Mouse (Mus musculus) spleen, postnatal 10 days (tissue): ENCODE data around the gene Adamts12.

ENCODE experiments used
- DNase-seq, 2 experiments: peaks; one replicate each; pipeline ENCODE4 v3.0.0; 2021 to 2022; ENCODE audit warnings: low spot score in 2 of 2

The Adamts12 gene

DNA sequence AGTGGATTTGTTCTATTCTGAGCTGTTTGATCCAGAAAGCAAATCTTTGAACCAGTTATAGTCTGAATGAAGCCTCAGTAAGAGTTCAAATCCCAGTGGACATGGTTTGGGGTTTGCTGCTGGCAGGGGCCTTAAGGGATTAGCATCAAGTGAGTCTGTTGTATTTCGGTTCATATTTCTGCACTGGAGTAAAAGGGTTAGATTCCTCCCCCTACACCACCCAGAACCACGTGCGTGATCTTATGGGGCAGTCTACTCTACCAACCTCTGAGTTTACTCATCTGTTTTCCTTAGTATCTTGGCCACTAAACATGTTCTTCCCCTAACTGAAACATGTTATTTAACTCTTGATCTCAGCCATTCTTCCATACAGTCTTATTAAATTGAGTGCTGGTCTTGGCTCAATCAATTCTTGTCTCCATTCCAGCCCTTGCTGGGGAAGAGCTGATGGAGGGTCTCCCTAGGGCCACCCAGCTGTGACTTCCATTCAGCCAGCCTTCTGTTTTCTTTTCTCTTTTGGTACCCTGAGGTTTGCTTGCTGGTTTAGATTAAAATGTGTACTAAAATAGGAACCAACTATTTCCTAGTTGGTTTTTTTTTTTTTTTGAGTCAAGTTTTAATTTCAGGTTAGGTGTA, 11.3 kb downstream of the Adamts12 start:
- no peak for DNase-seq

DNA sequence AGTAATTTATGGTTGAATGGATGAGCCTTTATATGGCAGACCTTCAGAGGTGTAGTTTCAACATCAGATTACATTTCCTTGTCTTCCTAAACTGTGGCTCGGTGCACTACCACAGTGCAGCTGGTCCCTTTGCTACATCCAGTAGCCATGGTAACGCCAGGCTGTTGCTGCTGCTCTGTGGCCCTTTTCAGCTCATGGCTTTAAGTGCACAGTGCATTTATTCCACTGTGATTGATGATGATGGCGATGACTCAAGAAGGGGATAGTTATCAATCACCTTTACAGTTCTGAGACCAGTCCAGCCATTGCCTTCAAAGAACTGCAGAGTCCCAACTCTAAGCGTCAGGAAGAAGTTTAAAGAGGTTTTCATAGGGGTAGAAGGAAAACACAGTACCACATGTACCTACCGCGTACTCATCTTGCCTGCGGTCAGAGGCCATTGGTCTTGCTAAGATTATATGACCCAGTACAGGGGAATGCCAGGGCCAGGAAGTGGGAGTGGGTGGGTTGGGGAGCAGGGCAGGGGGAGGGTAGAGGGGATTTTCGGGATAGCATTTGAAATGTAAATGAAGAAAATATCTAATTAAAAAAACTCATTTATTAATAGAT, 18.5 kb downstream of the Adamts12 start:
- no peak for DNase-seq

DNA sequence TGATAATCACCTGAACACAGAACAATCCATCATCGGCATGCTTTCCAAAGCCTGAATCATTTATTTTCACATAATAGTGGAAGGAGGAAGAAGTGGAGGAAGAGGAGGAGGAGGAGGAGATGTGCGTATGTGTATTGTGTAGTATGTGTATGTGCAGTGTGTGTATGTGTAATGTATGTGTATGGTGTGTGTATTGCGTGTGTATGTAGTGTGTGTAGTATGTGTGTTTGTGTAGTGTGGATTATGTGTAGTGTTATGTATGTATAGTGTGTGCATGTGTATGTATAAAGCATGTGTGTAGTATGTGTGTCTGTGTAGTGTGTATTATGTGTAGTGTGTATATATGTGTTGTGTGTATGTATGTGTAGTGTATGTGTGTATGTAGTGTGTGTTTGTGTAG, 19.1 kb downstream of the Adamts12 start:
- DNase-seq: no peak

DNA sequence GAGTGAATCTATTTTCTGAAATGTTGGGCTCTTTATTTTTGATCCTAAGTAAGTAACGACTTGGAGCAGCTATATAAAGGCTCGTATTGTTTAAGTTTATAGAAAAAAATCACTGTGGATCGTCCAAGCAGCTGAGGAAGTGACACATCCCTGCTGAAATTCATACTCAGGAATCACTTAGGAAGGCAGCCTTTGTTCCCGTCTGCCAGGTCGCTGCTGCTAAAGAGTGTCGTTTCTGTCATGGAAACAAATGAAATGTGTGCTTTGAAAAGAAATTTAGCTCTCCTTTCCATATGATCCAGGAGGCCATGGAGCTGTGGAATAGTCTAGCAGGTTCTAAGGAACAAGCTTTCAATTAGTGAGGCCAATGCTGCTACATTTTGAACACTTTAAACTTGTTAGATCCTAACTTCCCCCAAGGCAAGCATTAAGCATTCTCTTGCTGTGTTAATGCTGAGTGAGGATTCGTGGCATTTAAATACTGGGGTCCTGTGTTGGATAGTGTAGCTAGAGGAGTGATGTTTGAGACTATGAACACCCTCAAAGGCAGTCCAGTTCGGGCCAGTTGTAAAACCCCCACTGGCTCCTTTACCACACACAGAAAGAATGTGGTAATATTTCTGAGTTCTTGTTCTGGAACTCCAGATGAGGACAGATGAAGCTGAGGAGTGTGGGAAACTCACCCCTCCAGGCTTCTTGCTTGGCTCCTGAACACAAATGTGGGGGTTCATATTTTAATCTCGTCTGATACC, 19.8 kb downstream of the Adamts12 start:
- DNase-seq: no peak

DNA sequence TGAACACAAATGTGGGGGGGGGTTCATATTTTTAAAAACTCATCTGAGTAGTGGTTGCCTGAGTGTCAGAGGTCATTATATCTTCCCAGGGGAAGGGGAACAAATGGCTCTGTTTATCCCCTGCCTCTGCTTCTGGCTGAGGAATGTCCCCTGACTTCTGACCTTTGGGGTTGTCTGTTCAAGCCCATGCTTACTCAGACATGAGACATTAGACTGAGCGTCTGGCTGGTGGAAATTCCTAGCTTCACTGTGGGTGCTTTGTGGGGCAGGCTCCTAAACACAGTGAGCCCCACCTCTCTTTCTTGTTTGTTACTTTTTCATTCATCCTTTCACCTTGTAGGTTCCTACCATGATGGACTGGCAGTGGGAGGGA, 20.4 kb downstream of the Adamts12 start:
- no peak for DNase-seq

DNA sequence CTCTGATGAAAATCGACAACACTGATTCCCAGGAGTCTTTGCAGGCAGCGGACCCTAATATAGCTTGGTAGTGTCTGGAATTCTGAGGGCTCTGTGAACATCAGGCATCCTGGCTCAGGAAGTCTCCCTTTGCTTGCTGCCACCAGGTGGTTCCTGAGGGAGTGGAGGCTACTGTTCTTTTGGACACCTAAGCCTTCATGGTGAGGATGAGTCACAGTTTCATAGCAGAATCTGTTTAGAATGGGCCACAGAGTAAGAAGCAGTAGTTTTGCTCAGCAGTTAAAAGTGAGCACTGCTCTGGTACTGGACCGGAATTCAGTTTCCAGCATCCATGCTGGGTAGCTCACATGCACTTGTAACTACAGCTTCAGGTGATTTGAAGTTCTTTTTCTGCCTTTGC, 24.9 kb downstream of the Adamts12 start:
- no peak for DNase-seq

DNA sequence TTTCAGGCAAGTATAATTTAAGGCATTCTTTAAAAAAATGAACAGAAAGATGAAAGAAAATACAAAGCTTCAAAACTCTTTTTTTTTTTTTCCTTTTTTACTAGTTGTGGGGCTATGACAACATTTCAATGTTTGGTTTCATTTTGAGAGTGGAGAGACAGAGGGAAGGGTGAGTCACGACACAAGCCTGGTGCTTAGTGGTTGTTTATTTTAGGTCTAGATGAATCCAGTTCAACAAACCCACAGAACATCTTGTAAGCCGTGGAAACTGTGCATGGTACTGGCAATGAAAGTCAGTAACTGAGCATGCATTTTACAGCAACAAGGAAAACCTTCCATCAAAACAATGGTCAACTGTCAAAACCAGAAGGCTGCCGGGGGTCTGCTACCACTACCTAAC, 31.0 kb downstream of the Adamts12 start:
- no peak for DNase-seq

DNA sequence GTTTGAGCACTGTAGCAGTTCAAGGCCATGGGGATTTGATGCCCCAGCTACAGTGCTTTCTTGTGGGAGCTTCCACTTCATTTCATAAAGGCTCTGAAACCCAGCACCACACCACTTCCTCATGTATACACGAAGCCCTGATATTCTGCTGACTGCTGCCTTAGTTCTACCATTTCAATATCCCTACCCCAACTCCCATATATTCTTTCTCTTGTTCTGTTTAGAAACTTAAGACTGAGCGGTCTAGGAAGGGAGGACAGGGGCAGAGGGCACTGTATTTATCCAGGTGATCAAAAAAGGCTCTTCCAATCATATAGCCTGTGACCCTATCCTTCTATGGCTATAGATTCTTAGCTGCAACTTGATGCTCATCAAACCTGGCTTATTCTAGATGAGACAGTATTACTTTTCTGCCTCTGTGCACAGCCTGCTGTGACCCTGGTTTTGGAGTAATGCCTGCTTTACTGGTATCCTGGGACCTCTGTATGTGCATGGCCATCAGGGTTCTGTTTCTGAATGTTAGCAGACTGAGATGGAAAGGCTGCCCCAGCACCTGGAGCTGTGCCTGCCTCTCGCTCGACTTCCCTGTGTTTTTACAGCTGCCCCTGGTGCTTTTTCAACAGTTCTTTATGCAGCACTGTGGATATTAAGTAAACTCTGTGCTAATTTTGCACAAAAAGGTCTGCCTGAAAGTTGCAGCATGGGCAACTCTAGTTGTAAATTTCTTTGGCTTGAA, 33.5 kb downstream of the Adamts12 start:
- no peak for DNase-seq

DNA sequence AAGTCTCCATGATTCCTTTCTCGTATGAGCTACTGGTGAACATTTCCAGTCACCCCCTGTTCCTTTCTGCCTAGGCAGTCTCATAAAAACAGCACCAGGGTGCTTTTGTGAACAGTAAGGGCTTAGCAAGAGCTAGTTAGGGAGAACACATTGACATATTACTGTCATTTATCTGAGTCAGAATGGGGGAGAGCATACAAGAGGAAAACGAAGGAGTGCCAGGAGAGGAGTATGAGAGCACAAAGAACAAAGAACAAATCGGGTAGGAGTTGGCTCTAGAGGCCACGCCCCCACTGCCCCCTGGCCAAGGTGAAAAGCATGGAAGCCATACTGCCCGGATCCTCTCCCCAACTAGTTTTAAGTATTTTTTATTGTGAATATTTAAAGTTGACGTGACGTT, 34.4 kb downstream of the Adamts12 start:
- DNase-seq: no peak

DNA sequence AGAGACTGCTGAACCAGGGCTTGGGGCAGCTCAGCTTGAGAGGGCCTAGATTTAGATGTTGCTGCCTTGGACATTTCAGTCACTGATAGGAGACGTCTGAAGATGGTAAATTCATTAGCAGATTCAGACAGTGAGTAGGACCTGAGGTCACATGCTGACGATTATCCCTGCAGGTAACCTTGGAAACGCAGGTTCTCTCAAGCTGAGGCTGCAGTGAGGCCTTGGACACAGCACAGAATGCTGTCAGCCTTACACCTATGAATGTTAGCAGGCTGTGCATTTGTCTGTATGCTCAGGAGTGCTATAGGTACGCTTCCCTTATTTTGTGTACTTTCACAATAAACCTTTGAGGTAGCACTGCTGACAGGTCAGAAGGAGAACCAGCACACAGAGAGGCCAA, 36.3 kb downstream of the Adamts12 start:
- DNase-seq: no peak

DNA sequence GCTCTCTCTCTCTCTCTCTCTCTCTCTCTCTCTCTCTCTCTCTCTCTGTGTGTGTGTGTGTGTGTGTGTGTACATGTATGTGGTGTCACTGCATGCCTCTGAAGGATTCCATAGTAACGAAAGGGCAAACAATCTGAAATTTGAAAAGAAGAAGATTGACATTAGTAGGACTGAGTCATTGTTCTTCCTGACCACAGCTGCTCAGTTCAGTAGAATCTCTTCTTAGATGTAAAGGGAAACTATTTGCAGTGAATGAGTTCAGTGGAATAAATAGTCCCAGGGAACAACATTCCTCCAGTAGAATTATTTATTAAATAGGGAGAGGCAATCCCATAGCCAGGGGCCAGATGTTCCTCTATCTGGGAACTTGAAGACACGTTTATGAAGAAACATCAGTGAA, 40.5 kb downstream of the Adamts12 start:
- DNase-seq: no peak

DNA sequence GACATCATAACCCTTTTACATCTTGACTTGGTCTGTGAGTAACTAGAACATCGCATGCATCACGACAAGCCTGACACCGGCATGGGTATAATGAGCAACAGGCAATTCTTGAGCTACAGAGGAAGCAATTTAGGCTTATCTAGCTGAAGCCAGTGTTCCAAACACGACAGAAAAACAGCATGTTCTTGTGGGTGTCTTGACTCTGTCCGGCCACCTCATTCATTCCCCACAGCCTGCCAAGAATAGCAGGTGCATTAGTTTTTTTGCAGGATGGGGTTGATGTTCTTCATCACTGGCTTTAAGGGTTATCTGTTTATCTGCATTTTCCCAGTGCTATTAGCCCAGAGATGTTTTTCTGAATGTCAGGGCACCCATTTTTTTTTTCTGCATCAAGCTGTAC, 42.8 kb downstream of the Adamts12 start:
- no peak for DNase-seq

DNA sequence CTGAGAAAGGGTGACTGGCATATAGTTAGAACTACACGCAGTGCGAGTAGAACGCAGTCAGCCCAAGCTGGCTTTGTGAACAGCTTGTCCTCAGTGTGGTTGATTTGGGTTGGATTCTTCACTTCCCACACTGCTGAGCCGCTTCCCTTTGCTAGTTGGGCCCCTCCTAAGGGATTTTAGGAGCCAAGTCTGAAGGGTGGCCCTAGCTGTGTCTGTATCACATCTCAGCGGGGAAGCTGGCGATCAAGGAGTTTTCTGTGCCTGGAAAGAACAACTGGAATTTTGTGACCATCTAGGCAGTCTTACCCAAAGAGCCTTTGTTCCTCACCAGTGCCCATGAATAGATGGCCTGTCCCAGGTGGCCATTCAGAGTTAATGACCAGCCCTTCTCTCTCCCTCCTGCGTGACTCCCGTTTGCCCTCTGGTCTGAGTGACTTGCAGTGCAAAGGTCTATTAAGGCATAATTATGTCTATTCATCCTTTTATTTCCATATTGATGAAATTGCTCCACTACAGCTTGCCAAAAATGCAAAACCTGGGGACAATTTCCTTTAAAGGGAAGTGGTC, 50.1 kb downstream of the Adamts12 start:
- no peak for DNase-seq

DNA sequence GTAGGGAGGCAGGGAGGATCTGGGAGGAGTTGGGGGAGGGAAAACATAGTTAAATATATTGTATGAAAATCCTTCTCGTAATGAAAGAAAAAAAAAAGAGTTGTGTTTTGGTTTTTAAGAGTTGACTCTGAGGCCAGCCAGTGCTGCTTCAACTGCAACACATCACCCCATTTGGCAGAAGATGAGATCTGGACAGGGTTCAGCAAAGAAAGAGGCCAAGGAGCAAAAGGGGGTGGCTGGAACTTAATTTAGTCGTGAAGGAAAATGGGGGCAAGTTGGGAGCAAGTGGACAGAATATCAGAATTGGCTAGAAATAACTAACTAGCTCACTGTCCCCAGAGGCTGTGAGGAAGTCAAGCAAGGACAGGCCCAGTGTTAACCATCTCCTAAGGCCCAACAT, 51.7 kb downstream of the Adamts12 start:
- DNase-seq: no peak

DNA sequence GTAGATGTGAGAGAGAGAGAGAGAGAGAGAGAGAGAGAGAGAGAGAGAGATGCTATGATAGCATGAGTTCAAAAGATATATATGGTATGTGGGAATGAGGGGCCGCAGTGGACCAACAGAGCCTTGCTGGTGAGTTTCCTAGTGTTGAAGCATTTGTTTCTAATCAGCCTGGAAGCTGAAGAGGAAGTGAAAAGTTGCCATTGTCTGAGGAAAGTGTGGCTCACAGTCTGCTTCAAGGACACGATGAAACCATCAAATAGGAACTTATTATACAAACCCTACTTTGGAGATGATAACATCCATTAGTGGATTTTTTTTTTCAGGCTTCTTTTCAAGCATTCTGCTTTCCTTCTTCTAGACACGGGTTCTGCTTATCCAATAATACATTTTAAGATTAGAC, 52.3 kb downstream of the Adamts12 start:
- no peak for DNase-seq

DNA sequence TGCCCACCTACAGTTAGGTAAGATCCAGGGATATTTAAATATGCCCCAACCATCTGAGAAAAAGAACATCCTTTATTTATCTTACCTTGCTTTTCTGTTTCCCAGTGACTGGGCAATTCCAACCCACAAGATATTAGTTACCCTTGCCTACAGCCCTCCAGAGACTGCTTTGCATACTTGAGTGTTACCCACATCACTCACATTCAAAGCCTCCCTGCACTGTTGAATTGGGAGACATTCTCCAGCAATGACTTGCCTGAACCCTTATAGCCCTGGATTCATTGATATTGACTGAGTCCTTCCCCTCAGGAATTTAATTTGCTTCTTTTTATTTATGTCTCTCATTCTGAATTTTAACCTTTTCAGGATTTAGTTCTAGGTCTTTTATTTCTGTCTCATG, 53.8 kb downstream of the Adamts12 start:
- DNase-seq: no peak

DNA sequence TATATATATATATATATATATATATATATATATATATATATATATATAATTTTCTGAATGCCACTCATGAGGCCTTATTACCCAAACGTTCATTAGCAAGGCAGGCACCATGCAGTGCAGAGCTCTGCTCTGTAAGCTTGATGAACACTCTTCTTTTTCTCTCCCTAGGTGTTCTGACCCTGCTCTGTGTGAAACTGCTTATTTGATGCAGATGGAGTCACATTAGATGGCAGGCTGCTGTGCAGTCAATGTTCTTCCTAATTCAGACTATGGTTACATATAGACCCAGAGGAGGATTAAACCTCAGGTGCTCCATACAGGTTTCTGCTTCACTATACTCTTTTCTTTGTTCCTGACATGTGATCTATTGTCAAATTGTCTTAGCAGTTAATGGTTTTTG, 57.1 kb downstream of the Adamts12 start:
- DNase-seq: no peak

DNA sequence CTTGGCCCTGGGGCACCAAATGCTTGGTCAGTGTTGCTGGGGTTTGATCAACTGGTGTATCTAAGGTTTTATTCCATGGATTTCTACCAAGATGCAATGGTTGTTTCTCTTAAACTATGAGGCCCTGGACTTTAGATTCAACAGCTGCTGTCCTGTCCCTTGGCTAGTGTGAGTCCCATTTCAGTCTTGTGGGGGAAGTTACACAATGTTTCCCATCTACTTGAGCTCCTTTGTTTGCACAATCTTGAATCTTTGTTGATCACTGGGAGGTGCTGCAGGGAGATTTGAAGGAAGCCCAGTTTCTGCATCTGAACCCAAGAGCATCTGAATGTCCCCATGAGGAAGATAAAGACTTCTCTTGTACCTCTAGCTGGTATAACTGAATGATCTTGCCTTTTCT, 60.8 kb downstream of the Adamts12 start:
- no peak for DNase-seq

DNA sequence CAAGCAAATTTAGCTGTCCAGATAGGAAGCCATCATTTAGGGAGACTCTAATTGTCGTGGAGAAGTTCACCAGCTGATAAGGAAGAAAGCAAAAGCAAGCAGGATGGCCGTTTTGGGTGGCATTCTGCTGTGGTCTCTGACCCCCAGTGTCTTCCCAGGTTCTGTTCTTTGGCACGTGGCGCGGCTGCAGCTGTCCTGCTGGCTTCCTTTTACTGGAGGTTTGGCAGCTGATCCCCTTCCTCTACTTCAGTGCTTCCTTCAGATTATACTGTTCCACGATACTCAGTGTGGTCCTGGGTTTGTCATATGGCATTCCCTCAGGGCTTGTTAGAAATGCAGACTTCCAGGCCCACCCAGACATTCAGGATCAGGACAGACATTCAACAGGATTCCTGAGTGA, 63.9 kb downstream of the Adamts12 start:
- DNase-seq: no peak

DNA sequence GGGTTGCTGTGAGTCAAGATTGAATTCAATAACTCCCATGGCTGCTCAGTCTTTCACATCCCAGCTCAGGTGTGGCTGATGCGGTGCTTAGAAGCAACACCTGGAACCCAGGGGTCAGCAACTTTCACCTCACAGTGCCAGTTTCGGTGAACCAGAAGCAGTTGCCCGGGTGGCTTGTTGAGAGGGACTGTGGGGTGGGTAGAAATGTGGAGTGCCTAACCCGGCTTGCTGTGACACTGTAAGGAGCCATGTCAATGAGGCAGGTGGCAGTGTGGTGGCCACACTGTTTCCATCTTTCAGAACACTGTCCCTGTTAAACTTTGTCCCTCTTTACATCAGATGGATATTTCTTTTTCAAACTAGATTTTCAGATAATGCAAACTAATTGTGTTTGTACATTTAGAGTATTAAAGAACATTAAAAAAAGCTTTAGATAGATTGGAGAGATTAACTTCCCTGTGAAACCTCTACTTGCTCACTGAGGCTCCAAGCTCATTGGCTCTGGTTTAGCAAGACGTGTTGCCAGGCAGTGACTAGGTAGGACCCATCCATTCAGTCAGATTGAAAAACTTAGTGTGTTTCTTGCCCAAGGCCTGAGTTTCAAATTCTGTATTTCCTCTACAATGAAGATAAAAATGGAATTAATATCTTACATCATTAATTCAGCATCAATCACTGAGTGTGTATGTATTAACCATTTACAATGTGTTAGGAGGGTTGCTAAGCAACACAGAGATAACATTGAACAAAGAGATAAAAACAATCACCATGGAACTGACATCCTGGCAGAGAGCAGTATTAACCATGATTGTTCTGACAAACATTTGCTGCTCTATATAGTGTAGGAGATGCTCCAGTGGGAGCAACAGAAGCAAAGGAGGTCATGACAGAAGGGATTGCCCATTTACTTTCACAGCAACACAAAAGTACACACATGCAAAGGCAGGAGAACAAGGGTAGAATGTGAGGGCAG, 68.3 kb downstream of the Adamts12 start:
- DNase-seq: no peak

DNA sequence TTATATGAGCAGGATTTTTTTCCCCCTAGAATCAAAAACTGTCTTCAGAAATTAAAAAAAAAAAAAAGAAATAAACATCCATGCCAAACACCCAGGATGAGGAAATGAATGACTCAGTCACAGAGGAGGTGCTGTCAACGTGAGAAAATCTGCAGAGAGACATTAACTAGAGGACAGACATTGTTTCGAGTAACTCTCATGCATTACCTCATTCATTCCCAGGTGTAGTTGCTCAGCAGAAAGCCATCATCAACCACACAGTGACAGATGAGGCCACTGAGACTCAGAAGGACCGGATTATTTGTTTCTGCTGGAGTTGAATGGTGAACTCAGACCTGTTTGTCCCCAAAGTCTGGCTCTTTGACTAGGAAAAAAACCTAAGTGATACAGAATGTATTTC, 81.0 kb downstream of the Adamts12 start:
- no peak for DNase-seq
